Mouse (Mus musculus) cerebellum, adult 8-10 months (tissue): ENCODE results near the gene Pxk.

Experiments used
- DNase-seq: peaks from one replicate; pipeline ENCODE4 v3.0.0; 2022

Gene Pxk

DNA sequence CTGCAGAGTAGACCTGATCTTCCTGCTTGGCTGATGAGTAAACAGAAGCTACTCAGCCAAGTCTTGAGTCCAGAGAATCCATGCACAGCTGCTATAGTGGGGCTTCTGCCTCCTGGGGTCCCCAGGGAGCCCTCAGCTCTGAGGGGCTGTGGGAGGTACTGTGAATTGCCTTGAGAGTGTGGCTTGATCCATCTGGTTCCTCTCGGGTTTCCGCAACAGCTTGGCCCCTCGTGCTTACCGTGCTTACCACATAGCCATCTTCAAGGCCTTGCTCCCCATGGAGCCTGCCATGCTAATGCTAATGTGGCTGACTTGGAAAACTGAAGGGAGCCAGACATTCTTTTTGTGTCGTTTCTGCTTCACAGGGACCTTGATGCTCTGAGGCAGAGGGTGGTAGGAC is 109.1 kb downstream of the Pxk start:
- no peak for DNase-seq

DNA sequence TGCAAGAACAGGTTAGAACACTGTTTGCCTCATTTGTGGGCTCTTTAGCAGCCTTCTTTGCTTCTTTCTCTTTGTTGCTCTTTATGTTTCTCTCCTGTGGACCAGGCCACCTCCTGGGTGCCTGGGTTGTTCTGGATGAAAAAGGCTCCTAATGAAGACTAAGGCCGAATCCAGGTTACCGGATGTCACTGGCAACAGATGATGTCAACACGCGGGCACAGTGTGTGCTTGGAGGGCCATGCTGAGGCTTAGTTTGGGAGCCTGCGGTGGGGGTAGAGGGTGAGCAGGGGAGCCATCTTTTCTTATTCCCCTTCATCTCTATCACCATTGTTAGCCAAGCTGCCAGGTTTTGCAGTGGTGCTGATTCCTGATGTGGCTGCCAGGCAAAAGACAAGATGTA is 109.5 kb downstream of the Pxk start:
- no peak for DNase-seq

DNA sequence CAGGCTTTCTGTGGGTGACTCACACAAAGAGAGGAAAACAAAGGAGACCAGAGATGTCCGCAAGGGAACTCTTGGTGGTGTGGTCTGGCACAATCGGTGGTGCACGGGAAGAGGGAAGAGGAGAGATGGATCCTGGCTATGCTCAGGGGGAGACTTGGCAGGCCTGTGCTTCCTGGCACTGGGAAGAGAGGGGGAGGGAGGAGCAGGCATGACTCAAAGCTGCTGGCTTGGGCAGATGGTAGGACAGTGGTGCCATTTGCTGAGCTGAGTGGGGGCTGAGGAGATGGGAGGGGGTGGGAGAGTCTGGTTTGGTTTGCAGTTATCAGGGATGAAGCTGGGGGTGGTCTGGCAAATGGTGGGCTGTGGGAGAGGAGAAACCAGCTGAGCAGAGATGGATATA is 110.9 kb downstream of the Pxk start:
- DNase-seq: no peak

DNA sequence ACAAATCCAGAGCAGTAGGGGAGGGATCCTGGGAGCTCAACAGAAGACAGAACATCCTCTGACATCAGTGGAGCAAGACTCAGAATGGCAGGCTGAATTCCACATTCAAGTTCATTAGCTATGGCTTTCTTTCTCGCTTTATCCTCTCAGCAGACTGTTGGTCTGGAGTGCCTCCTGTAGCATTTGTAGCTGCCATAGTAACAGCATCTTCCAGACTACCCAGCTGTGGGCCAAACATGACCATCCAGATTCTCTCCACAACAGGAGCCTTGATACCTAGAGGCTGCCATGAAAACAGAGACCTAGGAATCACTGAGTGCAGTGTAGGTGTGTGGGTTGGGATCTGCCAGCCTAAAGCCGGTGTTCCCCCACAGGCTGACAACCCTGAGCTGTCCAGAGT is 111.9 kb downstream of the Pxk start:
- DNase-seq: no peak

DNA sequence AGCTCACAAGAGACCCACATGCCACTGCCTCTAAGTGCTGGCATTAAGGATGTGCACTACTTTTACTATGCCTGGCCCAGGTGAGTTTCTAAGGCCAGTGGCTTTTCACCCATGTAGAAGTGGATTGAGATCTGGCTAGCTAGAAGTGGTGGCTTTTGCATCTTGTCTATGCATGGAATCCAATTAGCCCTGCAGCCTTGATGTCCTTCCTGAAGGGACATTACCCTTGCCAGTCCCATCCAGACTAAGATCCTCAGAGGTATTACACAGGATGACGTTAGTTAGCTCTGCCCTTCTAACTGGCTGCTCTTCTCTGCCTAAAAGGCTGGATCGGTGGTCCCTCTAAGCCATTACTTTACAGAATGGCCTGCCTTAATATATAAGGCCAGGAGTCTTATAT is 115.0 kb downstream of the Pxk start:
- no peak for DNase-seq

DNA sequence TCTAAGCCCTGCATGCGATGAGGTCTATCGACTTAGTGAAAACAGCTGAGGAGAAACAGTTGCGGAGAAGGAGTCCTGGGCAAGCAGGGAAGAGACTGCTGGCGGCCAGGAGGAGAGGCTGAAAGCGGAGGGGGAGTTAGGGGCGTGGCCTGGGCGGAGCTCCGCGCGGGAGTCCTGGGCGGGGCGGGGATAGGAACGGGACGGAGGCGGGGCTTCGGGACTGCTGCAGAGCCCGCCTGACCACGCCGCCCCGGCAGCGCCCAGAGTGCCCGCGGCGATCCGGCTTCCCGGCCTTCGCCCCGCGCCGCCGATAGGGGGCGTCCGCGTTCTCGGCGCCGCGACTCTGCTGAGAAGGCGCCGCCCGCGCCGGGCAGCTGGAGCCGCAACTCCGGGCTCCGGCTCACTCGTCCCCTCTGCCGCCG is 115.8 kb downstream of the Pxk start, which contains the start of gene Kctd6:
Kctd6 (plus strand) TSS at position 338 of the 422 bp plus-strand sequence.
- peak; percentile 99 for DNase-seq
